Mouse (Mus musculus): ENCODE measurements around the gene Nid1. TPM values are rescaled to one million over a fixed set of nuclear protein-coding genes. Genes with fewer than 3 reads are reported as not detected.
"Not testable (repeated sequence)": the region's sequence is repeated elsewhere in the genome, so short reads cannot be mapped to it uniquely, and the experiment has no call there.

The Nid1 gene
- polyA plus RNA-seq, 1 experiment from 2014 or later: 54.8 TPM

- Histone ChIP-seq H3K4me1 (replicated peaks) (peaks cover 7% of the 10 kb centered on the region; the same call in 1 of the 2 replicates), H3K4me2 (no peak overlapping the region), H3K9ac (no peak overlapping the region), H3K36me3 (no peaks in the 10 kb centered on the region), H3K4me3 (no peak overlapping the region), H3K27ac (replicated peaks) (no peak overlapping the region), H3K27me3 (no peaks in the 10 kb centered on the region), H3K9me3 (no peaks in the 10 kb centered on the region)
- ATAC-seq (ENCODE audit: low read depth): no peak
- WGBS: 94% methylated on average over 2 of the region's 2 CpGs
Measured at GRCm38 (mm10) chr13:13536555-13536954, 99.2 kb downstream of the Nid1 start.

- Histone ChIP-seq H3K4me3 (no peak overlapping the region), H3K27ac (replicated peaks) (no peak overlapping the region), H3K36me3 (no peaks in the 10 kb centered on the region), H3K9me3 (no peaks in the 10 kb centered on the region), H3K9ac (no peak overlapping the region), H3K4me2 (no peak overlapping the region), H3K27me3 (no peaks in the 10 kb centered on the region), H3K4me1 (replicated peaks) (peaks cover 7% of the 10 kb centered on the region; the same call in 1 of the 2 replicates)
- 80% methylated on average over 2 of the region's 2 CpGs for WGBS
- ATAC-seq (ENCODE audit: low read depth): no peak
Measured at GRCm38 (mm10) chr13:13537272-13538015, 100.1 kb downstream of the Nid1 start.

- Histone ChIP-seq H3K36me3 (no peaks in the 10 kb centered on the region), H3K4me1 (replicated peaks) (peaks cover 7% of the 10 kb centered on the region; the same call in 1 of the 2 replicates), H3K27me3 (no peaks in the 10 kb centered on the region), H3K9me3 (0 out of 2 replicates have a peak, but pooled peaks cover 3% of the 10 kb centered on the region), H3K4me2 (no peak overlapping the region), H3K9ac (no peak overlapping the region), H3K27ac (replicated peaks) (no peak overlapping the region), H3K4me3 (no peak overlapping the region)
- 35% methylated on average over 4 of the region's 4 CpGs for WGBS
- no peak for ATAC-seq (ENCODE audit: low read depth)
Measured at GRCm38 (mm10) chr13:13538585-13539300, 101.4 kb downstream of the Nid1 start.

- H3K4me3 ChIP-seq; H3K27ac ChIP-seq (replicated peaks); H3K4me2 ChIP-seq; H3K9ac ChIP-seq; H3K4me1 ChIP-seq (replicated peaks); H3K36me3 ChIP-seq; H3K27me3 ChIP-seq; H3K9me3 ChIP-seq; ATAC-seq (ENCODE audit: low read depth): not testable (repeated sequence)
- WGBS: 93% methylated on average over 10 of the region's 10 CpGs
Measured at GRCm38 (mm10) chr13:13543073-13543472, 105.7 kb downstream of the Nid1 start.

GRCm38 (mm10) chr13:13546792-13547191 is 109.4 kb downstream of the Nid1 start:
- no peaks in the 10 kb centered on the region for H3K4me1 ChIP-seq (replicated peaks)
- WGBS: 75% methylated on average over 3 of the region's 3 CpGs
- 0 out of 2 replicates have a peak, but pooled peaks cover 5% of the 10 kb centered on the region for H3K9me3 ChIP-seq
- H3K27me3 ChIP-seq: no peaks in the 10 kb centered on the region
- no peak overlapping the region for H3K27ac ChIP-seq (replicated peaks)
- H3K4me2 ChIP-seq: no peak overlapping the region
- ATAC-seq (ENCODE audit: low read depth): no peak
- H3K36me3 ChIP-seq: no peaks in the 10 kb centered on the region
- no peak overlapping the region for H3K4me3 ChIP-seq
- H3K9ac ChIP-seq: no peak overlapping the region

- Histone ChIP-seq H3K27me3 (no peaks in the 10 kb centered on the region), H3K9me3 (0 out of 2 replicates have a peak, but pooled peaks cover 3% of the 10 kb centered on the region), H3K36me3 (no peaks in the 10 kb centered on the region), H3K9ac (no peak overlapping the region), H3K27ac (replicated peaks) (no peak overlapping the region), H3K4me3 (no peak overlapping the region), H3K4me2 (no peak overlapping the region), H3K4me1 (replicated peaks) (no peaks in the 10 kb centered on the region)
- ATAC-seq (ENCODE audit: low read depth): no peak
- WGBS: 88% methylated on average over 4 of the region's 4 CpGs
Measured at GRCm38 (mm10) chr13:13547889-13548288, 110.5 kb downstream of the Nid1 start.

GRCm38 (mm10) chr13:13548431-13549190 is 111.3 kb downstream of the Nid1 start:
- H3K4me2 ChIP-seq: no peak overlapping the region
- H3K27ac ChIP-seq (replicated peaks): no peak overlapping the region
- H3K4me3 ChIP-seq: no peak overlapping the region
- no peaks in the 10 kb centered on the region for H3K36me3 ChIP-seq
- 87% methylated on average over 6 of the region's 6 CpGs for WGBS
- H3K9me3 ChIP-seq: 0 out of 2 replicates have a peak, but pooled peaks cover 2% of the 10 kb centered on the region
- no peaks in the 10 kb centered on the region for H3K27me3 ChIP-seq
- no peaks in the 10 kb centered on the region for H3K4me1 ChIP-seq (replicated peaks)
- no peak overlapping the region for H3K9ac ChIP-seq
- no peak for ATAC-seq (ENCODE audit: low read depth)

GRCm38 (mm10) chr13:13549687-13550660 is 112.6 kb downstream of the Nid1 start:
- H3K27me3 ChIP-seq: no peaks in the 10 kb centered on the region
- H3K4me3 ChIP-seq: no peak overlapping the region
- WGBS: 84% methylated on average over 9 of the region's 9 CpGs
- no peaks in the 10 kb centered on the region for H3K4me1 ChIP-seq (replicated peaks)
- no peaks in the 10 kb centered on the region for H3K9me3 ChIP-seq
- H3K4me2 ChIP-seq: no peak overlapping the region
- H3K36me3 ChIP-seq: no peaks in the 10 kb centered on the region
- no peak for ATAC-seq (ENCODE audit: low read depth)
- H3K27ac ChIP-seq (replicated peaks): no peak overlapping the region
- H3K9ac ChIP-seq: no peak overlapping the region

GRCm38 (mm10) chr13:13552020-13552419 is 114.7 kb downstream of the Nid1 start:
- no peak overlapping the region for H3K4me2 ChIP-seq
- no peak for ATAC-seq (ENCODE audit: low read depth)
- no peak overlapping the region for H3K4me3 ChIP-seq
- H3K27ac ChIP-seq (replicated peaks): no peak overlapping the region
- H3K27me3 ChIP-seq: no peaks in the 10 kb centered on the region
- no peaks in the 10 kb centered on the region for H3K9me3 ChIP-seq
- 69% methylated on average over 3 of the region's 3 CpGs for WGBS
- no peaks in the 10 kb centered on the region for H3K4me1 ChIP-seq (replicated peaks)
- H3K36me3 ChIP-seq: no peaks in the 10 kb centered on the region
- no peak overlapping the region for H3K9ac ChIP-seq

- Histone ChIP-seq H3K27ac (replicated peaks) (no peak overlapping the region), H3K4me1 (replicated peaks) (no peaks in the 10 kb centered on the region), H3K9ac (no peak overlapping the region), H3K27me3 (no peaks in the 10 kb centered on the region), H3K36me3 (no peaks in the 10 kb centered on the region), H3K4me2 (no peak overlapping the region), H3K4me3 (no peak overlapping the region), H3K9me3 (no peaks in the 10 kb centered on the region)
- no peak for ATAC-seq (ENCODE audit: low read depth)
- WGBS: 57% methylated on average over 1 of the region's 1 CpGs
Measured at GRCm38 (mm10) chr13:13553660-13554059, 116.3 kb downstream of the Nid1 start.

- ATAC-seq (ENCODE audit: low read depth): no peak
- no peaks in the 10 kb centered on the region for H3K9me3 ChIP-seq
- no peak overlapping the region for H3K27ac ChIP-seq (replicated peaks)
- no peaks in the 10 kb centered on the region for H3K27me3 ChIP-seq
- H3K4me3 ChIP-seq: no peak overlapping the region
- 93% methylated on average over 3 of the region's 3 CpGs for WGBS
- H3K9ac ChIP-seq: no peak overlapping the region
- no peaks in the 10 kb centered on the region for H3K36me3 ChIP-seq
- no peak overlapping the region for H3K4me2 ChIP-seq
- H3K4me1 ChIP-seq (replicated peaks): no peaks in the 10 kb centered on the region
Measured at GRCm38 (mm10) chr13:13555196-13555595, 117.8 kb downstream of the Nid1 start.
